Mouse (Mus musculus) midbrain, embryonic 10.5 days (tissue): ENCODE data around the gene Metrn. TPM values are rescaled to one million over a fixed set of nuclear protein-coding genes. Genes with fewer than 3 reads are reported as not detected.
A peak's percentile ranks its signal among the peaks of the same experiment; 100 is the strongest.

Source experiments
- DNase-seq: peaks from one replicate; pipeline ENCODE4 v3.0.0-alpha.2; 2017; ENCODE audit warnings: low spot score
- H3K27ac ChIP-seq: fragments of 300-500 bp; sonication (generic); replicated peaks from 2 replicates; pipeline ENCODE4 v1.5.1; 2016; ENCODE audit warnings: mild to moderate bottlenecking
- H3K27me3 ChIP-seq: fragments of 300-500 bp; sonication (generic); 2 replicates; pipeline ENCODE4 v1.6.1; 2016; ENCODE audit warnings: low read depth, mild to moderate bottlenecking; ENCODE audit not compliant: poor library complexity, severe bottlenecking
- H3K36me3 ChIP-seq: fragments of 300-500 bp; sonication (generic); 2 replicates; pipeline ENCODE4 v1.6.1; 2016; ENCODE audit warnings: mild to moderate bottlenecking, moderate library complexity
- H3K4me1 ChIP-seq: fragments of 300-500 bp; sonication (generic); 2 replicates; pipeline ENCODE4 v1.6.1; 2016
- H3K4me3 ChIP-seq: fragments of 300-500 bp; sonication (generic); 2 replicates; pipeline ENCODE4 v1.5.1; 2016; ENCODE audit warnings: mild to moderate bottlenecking, moderate library complexity
- H3K9me3 ChIP-seq: fragments of 300-500 bp; sonication (generic); replicated peaks from 2 replicates; pipeline ENCODE4 v1.6.1; 2016; ENCODE audit warnings: mild to moderate bottlenecking
- WGBS: fragments of 180-500 bp; shearing (Covaris S2); methylation state at CpG from one replicate; pipeline ENCODE4 v1.1.7; 2016; 5-methylcytosine and 5-hydroxymethylcytosine counted together
- polyA plus RNA-seq: library from polyadenylated mRNA; unstranded; fragments of >200 nt; fragmentation: Nextera tagmentation; extraction: Ambion mirVana; gene quantifications from 2 replicates; pipeline ENCODE4 v1.2.1, GENCODE M21; 2016

The Metrn gene
- polyA plus RNA-seq, 1 experiment from 2014 or later: 205 TPM

DNA sequence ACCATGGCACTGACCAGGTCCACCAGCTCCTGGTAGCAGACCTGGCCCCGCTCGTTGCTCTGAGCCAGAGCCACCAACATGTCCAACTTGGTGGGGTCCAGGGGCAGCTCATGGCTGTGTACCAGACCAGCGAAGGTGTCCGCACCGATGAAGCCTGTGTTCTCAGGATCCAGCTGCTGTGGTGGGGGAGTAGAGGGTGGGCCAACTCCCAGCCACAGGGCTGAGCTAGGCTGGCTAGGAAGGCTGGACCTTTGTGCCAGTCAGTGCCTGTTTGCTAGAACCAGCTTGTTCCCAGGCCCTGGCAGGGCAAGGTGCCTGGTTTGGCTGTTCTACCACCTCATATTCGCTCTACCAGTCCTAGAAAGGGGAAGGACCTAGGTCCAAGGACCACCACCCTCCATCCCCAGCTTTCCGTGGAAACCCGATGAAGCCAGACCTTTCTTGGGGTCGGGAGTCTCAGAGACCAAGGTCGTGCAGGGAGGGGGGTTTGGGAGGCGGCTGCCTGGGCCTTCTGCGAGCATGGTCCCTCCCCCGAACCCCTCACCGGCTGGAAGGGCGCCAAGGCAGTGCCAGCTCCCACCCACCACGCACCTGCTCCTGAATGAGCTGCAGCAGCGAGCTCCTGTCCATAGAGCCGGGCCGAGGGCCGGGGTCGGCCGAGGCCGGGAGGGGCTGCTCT is 39.6 kb upstream of the Metrn start:
- Histone ChIP-seq H3K27ac (peak overlapping the region; percentile 81), H3K4me1 (peaks cover 66% of the 10 kb centered on the region), H3K36me3 (peaks cover 67% of the 10 kb centered on the region), H3K9me3 (no peaks in the 10 kb centered on the region), H3K27me3 (no peaks in the 10 kb centered on the region), H3K4me3 (peak overlapping the region; percentile 89)
- 23% methylated on average over 23 of the region's 23 CpGs for WGBS
- peak; percentile 62 for DNase-seq

DNA sequence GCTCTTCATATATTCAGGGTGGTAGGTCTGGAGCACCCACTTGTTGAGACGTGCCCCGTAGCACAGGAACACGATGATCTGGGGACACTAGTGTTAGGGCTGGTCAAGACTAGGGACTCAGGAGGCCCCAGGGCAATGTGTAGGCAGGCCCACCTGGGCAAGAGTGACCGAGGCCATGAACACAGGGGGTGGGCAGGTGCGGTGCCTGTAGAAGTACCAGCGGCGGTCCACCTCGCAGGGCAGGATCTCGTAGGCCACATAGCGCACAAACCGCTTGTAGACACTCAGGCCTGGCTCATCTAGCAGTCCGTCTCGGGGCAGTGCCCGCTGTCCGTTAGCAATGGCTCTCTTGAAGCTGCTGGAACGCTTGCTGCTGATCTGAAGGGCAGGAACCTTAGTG is 38.9 kb upstream of the Metrn start:
- Histone ChIP-seq H3K27ac (0 out of 2 replicates have a peak overlapping the region, but pooled peaks have one; percentile 29), H3K4me1 (peaks cover 73% of the 10 kb centered on the region), H3K27me3 (no peaks in the 10 kb centered on the region), H3K9me3 (no peaks in the 10 kb centered on the region), H3K36me3 (peaks cover 67% of the 10 kb centered on the region), H3K4me3 (peak overlapping the region; percentile 89)
- no peak for DNase-seq
- WGBS: 95% methylated on average over 16 of the region's 16 CpGs

DNA sequence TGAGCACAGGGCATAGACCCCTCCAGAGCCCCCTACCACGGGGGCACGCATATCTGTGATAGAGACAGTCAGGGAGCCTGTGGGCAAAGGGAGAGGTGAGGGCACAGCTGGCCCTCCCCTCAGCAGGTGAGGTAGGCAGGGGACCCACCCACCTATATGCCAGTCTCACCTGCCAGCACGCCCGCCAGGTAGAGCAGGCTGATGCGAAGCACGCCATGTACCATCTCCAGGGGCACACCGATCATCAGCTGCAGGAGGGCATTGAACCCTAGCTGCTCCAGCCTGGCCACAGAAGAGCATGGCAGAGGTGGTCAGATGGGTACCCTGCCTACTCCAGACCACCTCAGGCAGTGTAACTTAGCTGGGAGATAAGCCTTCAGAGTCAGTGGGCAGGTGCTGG is 38.4 kb upstream of the Metrn start:
- Histone ChIP-seq H3K4me3 (peak overlapping the region; percentile 89), H3K27me3 (no peaks in the 10 kb centered on the region), H3K4me1 (peaks cover 79% of the 10 kb centered on the region), H3K9me3 (no peaks in the 10 kb centered on the region), H3K36me3 (peaks cover 67% of the 10 kb centered on the region), H3K27ac (no peak overlapping the region)
- 94% methylated on average over 7 of the region's 7 CpGs for WGBS
- no peak for DNase-seq

DNA sequence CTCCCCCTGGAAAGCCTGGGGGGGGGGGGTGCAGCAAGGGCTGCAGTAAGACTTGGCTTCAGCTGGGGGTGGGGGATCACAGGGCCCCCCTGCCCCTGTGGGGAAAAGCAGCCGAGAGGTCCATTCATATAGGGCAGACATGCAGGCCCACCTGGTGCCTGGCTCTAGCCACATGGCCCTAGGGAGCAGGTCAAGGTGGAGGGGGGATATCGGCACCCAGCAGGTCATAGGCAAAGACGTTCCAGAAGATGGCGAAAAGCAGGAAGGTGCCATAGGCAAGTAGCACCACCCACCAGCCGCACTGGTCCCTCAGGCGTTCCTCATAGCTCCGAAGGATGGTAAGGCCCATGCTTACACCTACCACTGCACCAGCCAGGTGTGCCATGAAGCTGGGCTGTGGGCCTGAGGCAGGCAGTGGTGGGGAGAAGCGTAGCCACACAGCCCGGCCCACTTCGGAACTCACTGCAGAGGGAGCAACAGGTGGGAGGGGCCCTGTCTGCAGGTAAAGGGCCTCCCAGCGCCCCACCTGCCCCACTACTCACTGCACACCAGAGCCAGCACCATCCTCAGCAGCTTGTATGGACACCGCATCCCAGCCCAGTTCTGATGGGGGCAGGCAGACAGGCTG is 37.8 kb upstream of the Metrn start:
- H3K27me3 ChIP-seq: no peaks in the 10 kb centered on the region
- no peak for DNase-seq
- peaks cover 84% of the 10 kb centered on the region for H3K4me1 ChIP-seq
- peaks cover 67% of the 10 kb centered on the region for H3K36me3 ChIP-seq
- H3K9me3 ChIP-seq: no peaks in the 10 kb centered on the region
- peak overlapping the region; percentile 89 for H3K4me3 ChIP-seq
- 90% methylated on average over 12 of the region's 12 CpGs for WGBS
- peak overlapping the region; percentile 96 for H3K27ac ChIP-seq

DNA sequence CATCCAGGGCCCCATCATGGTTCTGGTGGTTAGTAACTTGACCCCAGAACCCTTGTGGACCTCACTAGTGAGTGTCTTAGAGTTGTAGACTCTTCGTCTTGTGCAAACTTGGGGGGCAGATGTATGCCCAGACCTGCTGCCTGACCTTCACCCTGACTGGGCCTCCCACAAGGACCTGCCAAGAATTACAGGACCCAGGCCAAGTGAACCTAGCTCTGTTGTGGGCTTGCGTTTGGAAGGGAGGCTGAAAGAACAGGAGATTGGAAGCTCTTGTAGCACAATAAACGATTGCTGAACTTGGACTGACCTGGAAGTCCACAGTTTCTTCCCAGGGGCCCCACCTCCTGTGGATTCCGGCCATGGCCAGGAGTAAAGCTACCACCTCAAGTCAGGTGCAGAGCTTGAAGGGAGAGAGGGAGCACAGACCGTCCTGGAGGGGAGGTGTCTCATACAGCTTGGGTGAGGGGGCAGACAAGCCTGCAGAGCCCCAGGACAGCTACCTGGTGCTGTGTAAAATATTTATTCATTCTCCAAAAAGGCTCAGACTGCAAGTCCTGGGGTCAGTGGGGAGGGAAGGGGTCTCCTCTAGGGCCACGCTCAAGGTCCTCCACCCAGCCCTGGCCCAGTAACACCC is 37.1 kb upstream of the Metrn start:
- Histone ChIP-seq H3K27ac (peak overlapping the region; percentile 96), H3K4me3 (peak overlapping the region; percentile 89), H3K4me1 (peaks cover 85% of the 10 kb centered on the region), H3K9me3 (no peaks in the 10 kb centered on the region), H3K27me3 (no peaks in the 10 kb centered on the region), H3K36me3 (peaks cover 64% of the 10 kb centered on the region)
- 66% methylated on average over 6 of the region's 6 CpGs for WGBS
- DNase-seq: no peak

DNA sequence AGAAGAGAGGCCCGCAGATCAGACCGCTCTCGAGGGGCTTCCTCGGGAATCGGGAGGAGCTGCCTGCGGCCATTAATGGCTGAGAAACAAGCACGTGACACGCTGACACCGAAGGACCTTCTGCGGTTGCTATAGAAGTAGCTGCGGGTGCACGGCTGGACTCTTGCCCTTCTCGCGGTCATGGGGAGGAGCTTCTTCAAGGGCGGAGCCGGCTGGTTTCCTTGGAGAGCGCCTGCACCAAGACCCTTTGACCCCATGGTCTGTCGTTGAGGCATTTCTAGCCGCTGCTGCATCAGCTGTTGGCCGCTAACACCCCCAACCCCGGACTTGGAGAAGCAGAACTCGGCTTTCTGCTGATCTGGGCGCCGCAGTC is 36.3 kb upstream of the Metrn start, which contains the start of gene Stub1:
Gene Stub1 (minus strand): TSS at position 114 of the 373 bp plus-strand sequence.
- H3K4me1 ChIP-seq: peaks cover 92% of the 10 kb centered on the region
- H3K4me3 ChIP-seq: peak within 1 kb of the TSS; percentile 89
- WGBS: under 1% methylated on average over 24 of the region's 24 CpGs
- DNase-seq: peak; percentile 94
- H3K36me3 ChIP-seq: peaks cover 57% of the 10 kb centered on the region
- peak within 1 kb of the TSS; percentile 96 for H3K27ac ChIP-seq
- no peaks in the 10 kb centered on the region for H3K9me3 ChIP-seq
- no peaks in the 10 kb centered on the region for H3K27me3 ChIP-seq

DNA sequence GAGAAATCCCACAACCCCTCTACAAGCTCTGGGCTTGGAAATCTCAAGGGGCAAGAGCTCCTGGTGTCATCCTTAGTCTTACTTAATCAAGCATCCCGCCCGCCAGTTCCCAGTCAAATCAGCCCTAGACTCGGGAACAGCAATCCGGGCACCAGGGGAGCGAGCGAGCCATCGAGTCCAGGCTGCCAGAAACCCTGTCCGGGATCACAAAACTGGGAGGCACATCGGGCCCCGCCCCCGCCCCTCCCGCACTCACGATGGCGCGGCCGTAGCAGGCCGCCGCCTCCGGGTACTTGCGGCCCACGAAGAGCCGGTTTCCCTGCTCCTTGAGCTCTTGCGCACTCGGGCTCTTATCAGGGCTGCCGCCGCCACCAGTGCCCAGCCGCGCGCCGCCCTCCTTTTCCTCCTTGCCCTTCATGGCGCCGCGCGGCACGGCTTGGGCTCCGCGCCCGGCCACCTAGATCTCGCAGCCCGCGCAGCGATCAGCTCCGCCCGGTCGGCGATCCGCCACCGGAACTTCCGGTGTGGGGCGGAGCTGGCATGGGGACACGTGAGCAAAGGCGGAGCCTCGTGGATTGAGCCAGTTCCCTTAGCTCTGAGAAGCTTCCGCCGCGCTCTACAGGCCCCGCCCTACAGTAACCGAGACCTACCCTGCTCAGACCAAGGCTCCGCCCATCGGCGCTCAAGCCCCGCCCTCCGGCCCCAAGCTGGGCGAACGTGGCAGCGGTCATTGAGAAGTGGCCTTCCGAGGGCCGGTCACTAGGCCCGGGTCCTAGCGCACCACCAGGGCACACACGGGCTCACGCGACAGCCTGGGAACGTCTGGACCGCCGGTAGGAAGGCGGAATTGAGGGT is 35.7 kb upstream of the Metrn start:
- H3K36me3 ChIP-seq: peaks cover 57% of the 10 kb centered on the region
- DNase-seq: peak; percentile 100

DNA sequence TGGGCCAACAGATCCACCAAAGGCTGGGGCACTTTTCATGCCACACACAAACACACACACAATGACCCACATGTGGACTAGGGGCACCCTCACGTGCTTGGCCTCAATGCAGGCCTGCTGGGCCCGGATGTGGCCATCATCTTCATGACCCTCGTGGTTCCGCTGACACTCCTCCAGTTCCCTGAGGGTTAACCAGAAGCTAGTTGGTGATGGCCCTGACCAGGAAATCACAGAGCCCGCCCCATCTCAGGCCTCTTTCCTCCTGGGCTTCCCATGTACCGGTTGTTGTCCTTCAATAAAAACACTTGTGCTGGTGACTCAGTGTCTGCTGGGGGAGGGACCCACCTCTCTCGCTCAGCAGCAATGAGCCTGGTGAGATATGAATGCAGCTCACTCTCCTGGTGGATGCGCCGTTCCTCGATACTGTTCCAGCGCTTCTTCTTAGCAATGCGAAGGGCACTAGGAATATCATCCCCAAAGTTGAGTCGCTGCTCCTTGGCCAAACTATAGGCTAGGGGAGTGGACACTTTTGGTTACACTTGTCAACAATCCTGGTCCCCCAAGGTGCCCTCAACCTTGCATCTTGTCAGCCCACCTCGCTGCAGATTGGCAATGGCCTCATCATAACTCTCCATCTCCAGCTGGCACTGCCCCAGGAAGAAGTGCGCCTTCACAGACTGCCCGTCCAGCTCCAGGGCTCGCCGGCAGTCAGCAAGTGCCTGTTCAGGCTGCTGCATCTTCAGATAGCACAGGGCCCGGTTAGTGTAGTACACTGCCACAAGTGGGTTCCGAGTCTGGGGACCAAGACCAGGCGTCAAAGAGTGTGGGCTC is 34.7 kb upstream of the Metrn start:
- no peak for DNase-seq
- Histone ChIP-seq H3K4me3 (peak overlapping the region; percentile 89), H3K27me3 (no peaks in the 10 kb centered on the region), H3K4me1 (peaks cover 91% of the 10 kb centered on the region), H3K27ac (peak overlapping the region; percentile 96), H3K9me3 (no peaks in the 10 kb centered on the region), H3K36me3 (peaks cover 65% of the 10 kb centered on the region)
- WGBS: 68% methylated on average over 21 of the region's 21 CpGs

More for the DNA sequence above, 35.7 kb upstream of the Metrn start:
- under 1% methylated on average over 73 of the region's 77 CpGs for WGBS
- Histone ChIP-seq H3K9me3 (no peaks in the 10 kb centered on the region), H3K4me3 (peak overlapping the region; percentile 89), H3K4me1 (peaks cover 92% of the 10 kb centered on the region), H3K27me3 (no peaks in the 10 kb centered on the region), H3K27ac (peak overlapping the region; percentile 96)

DNA sequence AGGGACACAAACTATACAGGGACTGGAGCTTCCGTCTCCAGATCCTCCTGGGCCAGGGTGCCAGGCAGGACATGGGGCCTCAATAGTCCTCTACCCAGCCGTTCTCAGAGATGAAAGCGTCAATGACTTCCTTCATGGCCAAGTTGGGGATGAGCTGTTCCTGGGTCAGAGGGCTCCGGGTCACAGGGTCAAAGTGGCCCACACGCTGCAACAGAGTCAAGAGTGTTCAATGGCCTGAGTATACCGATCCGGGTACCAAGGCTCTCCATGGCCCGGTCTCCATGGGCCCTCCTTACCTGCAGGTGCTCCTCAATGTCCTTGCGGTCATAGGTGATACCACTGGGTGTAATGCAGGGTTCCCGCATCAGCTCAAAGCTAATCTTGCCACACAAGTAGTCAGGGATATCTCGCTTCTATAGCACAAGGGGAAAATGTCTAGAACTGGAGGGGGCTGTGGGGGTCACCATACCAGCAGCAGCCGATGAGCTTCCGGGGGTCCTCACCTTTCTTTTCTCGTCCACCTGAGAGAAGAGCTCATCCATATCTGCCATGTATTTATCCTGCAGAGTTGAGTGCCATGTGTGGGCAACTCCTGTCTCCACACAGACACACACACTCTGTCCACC is 34.0 kb upstream of the Metrn start:
- Histone ChIP-seq H3K9me3 (no peaks in the 10 kb centered on the region), H3K27ac (no peak overlapping the region), H3K4me3 (peak overlapping the region; percentile 89), H3K4me1 (peaks cover 90% of the 10 kb centered on the region), H3K36me3 (peaks cover 68% of the 10 kb centered on the region), H3K27me3 (no peaks in the 10 kb centered on the region)
- no peak for DNase-seq
- 90% methylated on average over 14 of the region's 14 CpGs for WGBS

DNA sequence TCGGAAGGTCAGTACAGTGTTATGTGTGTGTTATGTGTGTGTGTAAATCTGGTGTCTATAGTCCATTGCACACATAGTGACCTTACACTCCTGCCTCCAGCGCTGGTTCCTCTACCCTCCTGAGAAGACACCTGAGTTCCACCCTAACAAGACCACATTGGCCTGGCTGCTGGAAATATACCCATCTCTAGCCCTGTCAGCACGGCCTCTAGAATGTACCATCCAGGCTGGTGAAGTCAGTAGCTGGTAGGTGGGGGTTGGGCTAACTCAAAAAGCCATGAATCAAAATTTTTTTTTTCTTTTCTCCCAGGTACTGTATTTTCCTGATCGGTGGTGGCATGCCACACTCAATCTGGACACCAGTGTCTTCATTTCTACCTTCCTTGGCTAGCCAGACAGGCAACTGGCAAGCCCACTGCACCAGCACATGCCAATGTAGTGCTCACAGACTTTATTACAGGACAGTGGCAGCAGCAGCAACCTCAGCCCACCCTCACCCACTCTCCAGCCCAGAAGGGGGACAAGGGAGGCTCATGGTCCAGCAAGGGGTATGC is 33.3 kb upstream of the Metrn start:
- no peaks in the 10 kb centered on the region for H3K9me3 ChIP-seq
- DNase-seq: no peak
- WGBS: 90% methylated on average over 4 of the region's 4 CpGs
- H3K27ac ChIP-seq: no peak overlapping the region
- H3K4me3 ChIP-seq: peak overlapping the region; percentile 89; the same call in 1 of the 2 replicates
- H3K4me1 ChIP-seq: peaks cover 88% of the 10 kb centered on the region
- peaks cover 68% of the 10 kb centered on the region for H3K36me3 ChIP-seq
- no peaks in the 10 kb centered on the region for H3K27me3 ChIP-seq

DNA sequence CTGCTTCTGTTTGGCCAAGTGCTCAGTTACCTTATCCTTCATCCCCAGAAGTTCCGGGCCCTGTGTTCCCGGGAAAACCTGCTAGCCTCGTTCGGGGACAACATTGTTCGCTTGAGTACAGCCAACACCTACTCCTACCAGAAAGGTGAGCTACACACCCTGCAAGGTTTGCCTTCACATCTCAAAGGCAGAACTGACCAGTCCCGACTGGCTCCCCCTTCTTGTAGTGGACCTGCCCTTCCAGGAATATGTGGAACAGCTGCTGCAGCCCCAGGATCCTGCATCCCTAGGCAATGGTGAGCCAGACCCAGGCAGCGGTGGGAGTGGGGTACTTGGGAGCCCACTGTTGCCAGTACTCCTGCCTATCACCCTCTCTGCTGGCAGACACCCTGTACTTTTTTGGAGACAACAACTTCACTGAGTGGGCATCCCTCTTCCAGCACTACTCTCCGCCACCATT is 32.7 kb upstream of the Metrn start:
- no peaks in the 10 kb centered on the region for H3K27me3 ChIP-seq
- peak; percentile 41 for DNase-seq
- peaks cover 88% of the 10 kb centered on the region for H3K4me1 ChIP-seq
- peak overlapping the region; percentile 95 for H3K27ac ChIP-seq
- peaks cover 63% of the 10 kb centered on the region for H3K36me3 ChIP-seq
- 47% methylated on average over 8 of the region's 8 CpGs for WGBS
- no peaks in the 10 kb centered on the region for H3K9me3 ChIP-seq
- peak overlapping the region; percentile 89 for H3K4me3 ChIP-seq
